Mouse (Mus musculus) liver, embryonic 14.5 days (tissue): ENCODE measurements around the gene Gpc6.

Experiments used
- CTCF ChIP-seq: IDR thresholded peaks from 2 replicates; pipeline ENCODE4 v1.5.1; 2016; ENCODE audit warnings: antibody characterized with exemption, low read depth, control low read depth
- EP300 ChIP-seq: IDR thresholded peaks from 2 replicates; pipeline ENCODE4 v1.6.1; 2016; ENCODE audit warnings: antibody characterized with exemption, low read depth

DNA sequence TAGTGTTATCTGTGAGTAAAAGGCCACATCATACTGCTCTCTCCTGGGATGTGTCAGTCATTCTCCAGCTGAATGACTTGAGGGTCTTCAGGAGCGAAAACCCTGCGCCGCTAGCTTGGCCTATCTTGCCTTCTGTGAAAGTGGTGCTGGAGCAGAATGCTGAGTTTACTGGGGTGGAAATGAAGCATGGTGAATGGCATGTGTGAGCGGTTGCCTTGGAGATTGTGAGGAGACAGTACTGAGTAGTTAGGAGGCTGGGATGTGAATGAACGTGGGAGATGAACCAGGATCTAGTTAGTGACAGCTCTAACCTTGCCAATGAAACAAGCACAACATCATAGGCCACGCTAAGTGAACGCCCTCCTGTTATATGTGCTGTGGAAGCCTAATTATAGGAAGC is 458.1 kb downstream of the Gpc6 start:
- TF ChIP-seq CTCF (no peak), EP300 (no peak)
